Mouse (Mus musculus): ENCODE results near the gene Rab3il1. TPM values are rescaled to one million over a fixed set of nuclear protein-coding genes. Genes with fewer than 3 reads are reported as not detected.
A peak's percentile ranks its signal among the peaks of the same experiment; 100 is the strongest.

Rab3il1 gene
- polyA plus RNA-seq, 1 experiment = 90.9 TPM

DNA sequence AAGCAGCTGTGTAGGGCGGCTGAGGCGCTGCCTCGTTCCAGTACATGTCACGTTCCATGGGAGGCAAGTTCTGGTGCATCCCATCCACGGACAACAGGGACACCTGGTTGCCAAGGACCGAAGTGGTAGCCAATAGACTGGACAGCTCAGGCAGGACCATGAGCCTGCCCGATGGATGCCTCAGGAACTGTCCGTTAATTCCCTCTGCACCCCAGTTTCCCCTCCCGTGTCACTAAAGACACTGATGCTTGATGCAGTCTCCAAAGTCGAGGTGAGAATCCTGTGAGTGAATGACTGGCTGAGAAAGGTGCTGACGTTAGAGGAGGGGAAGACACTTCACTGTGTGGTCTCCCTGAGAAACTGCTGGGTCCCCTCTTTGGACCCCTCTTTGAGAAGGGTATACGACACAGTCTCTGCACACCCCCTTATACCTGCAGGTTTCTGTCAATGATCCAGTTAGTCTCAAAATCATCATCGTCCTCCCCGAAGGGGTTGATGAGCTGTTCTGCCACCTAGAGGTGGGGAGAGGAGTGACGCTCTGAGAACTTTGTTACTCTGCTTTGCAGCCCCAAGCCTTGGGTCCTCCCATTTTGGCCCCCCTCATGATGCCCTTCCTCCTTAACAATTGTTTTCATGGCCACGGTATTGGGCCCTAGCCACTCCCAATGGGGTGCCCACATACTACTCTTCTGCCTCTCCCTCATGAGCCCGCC lies 12.1 kb upstream of the Rab3il1 start:
- TF ChIP-seq GATA1 (IDR thresholded peaks at IDR 0.05; ENCODE audit: low read length) (no peak), TAL1 (IDR thresholded peaks at IDR 0.05; ENCODE audit: low read length) (no peak)
- peak overlapping the region; percentile 25 for H3K4me3 ChIP-seq (replicated peaks)
- peaks cover 86% of the 10 kb centered on the region for H3K4me1 ChIP-seq (ENCODE audit: control insufficient read depth)
- H3K9me3 ChIP-seq (ENCODE audit: control insufficient read depth, low read length) = no peaks in the 10 kb centered on the region
- H3K27me3 ChIP-seq (ENCODE audit: control insufficient read depth) = no peaks in the 10 kb centered on the region; the same call in 1 of the 2 replicates
- peaks cover 39% of the 10 kb centered on the region for H3K36me3 ChIP-seq (ENCODE audit: control insufficient read depth)

DNA sequence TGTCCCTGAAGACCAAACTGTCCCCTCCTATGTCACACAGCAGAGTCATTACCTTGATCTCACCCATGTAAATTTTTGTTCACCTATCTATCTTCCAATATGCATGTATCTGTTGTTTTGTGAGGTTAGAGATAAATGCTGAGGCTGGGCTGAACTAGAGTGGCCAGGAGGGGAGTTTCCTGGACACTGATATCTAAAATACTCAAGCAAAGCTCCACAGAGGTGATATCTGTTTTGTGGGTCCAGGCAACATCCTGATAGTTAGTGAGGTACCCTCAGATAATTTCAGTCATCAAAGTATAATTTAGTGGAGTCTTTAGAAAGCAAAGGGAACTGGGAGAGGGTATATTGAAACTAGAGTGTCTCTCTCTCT lies 11.6 kb upstream of the Rab3il1 start:
- Histone ChIP-seq H3K36me3 (ENCODE audit: control insufficient read depth) (peaks cover 33% of the 10 kb centered on the region), H3K4me1 (ENCODE audit: control insufficient read depth) (peaks cover 80% of the 10 kb centered on the region), H3K27me3 (ENCODE audit: control insufficient read depth) (no peaks in the 10 kb centered on the region), H3K4me3 (replicated peaks) (peak overlapping the region; percentile 25), H3K9me3 (ENCODE audit: control insufficient read depth, low read length) (no peaks in the 10 kb centered on the region)
- no peak for TF ChIP-seq TAL1 (IDR thresholded peaks at IDR 0.05; ENCODE audit: low read length)
- no peak for TF ChIP-seq GATA1 (IDR thresholded peaks at IDR 0.05; ENCODE audit: low read length)

DNA sequence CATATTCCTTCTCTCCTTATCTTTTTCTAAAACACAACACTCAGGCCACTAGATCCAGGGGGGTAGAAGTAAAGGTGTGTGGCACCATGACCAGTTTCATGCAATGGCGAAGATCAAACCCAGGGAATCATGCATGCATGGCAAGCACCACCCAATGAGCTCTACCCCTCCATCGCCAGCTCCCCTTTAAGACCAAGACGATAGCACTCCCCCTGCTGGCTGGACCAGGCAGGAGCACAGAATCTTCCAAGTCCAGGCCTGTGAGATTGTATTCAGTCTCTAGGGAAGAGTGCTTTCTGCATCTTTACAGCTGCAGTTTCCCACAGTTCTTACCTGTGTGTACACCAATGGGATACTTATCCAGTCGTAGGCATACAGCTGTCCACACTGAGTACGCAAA lies 10.2 kb upstream of the Rab3il1 start:
- no peak overlapping the region for H3K4me3 ChIP-seq (replicated peaks)
- no peak for TF ChIP-seq TAL1 (IDR thresholded peaks at IDR 0.05; ENCODE audit: low read length)
- no peak for TF ChIP-seq GATA1 (IDR thresholded peaks at IDR 0.05; ENCODE audit: low read length)
- peaks cover 19% of the 10 kb centered on the region for H3K36me3 ChIP-seq (ENCODE audit: control insufficient read depth)
- H3K9me3 ChIP-seq (ENCODE audit: control insufficient read depth, low read length) = no peaks in the 10 kb centered on the region
- peaks cover 69% of the 10 kb centered on the region for H3K4me1 ChIP-seq (ENCODE audit: control insufficient read depth)
- H3K27me3 ChIP-seq (ENCODE audit: control insufficient read depth) = no peaks in the 10 kb centered on the region

DNA sequence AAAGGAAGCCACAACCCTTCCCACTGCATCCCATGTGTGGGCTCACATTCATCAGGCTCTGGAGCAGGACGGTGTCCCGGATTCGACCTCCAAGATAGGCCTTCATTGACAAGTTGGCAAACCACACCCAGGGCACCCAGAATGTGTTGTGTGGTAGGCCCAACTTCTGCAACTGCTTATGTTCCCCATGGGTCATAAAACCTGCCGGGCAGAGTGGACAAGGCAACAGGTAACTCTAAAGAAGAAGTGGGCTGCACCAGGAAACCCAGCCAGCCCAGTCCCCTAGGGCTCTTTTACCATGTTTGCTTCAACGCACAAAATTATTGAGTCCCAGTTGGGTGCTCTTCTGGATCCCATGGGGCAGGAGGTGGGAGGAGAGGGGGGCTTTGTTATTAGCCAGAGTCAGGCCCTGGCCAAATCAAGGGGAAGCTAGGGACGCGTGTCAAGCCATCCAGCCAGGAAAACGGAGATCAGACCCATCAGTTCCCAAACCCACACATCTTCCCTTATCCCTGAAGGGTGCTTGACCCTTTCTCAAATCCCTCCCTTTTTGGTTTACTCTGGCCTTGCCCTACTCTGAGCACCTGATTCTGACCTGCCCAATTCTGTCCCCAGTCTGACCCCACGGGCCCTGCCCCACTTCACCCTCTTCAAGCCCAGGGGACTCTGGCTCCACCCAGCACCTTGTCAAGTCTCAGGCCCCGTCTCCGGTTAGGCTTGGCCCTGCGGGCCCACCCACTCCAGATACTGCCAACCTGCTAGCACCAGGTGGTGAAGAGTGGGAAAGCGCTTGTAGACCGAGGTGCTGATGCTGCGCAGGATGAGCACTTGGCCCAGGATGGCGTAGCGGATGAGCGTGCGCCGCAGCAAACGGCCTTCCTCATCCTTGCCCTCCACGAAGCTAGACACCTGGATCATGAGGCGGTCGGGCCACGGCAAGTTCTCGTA lies 9.2 kb upstream of the Rab3il1 start:
- Histone ChIP-seq H3K27me3 (ENCODE audit: control insufficient read depth) (no peaks in the 10 kb centered on the region), H3K9me3 (ENCODE audit: control insufficient read depth, low read length) (no peaks in the 10 kb centered on the region), H3K4me3 (replicated peaks) (peak overlapping the region; percentile 40), H3K36me3 (ENCODE audit: control insufficient read depth) (peaks cover 9% of the 10 kb centered on the region), H3K4me1 (ENCODE audit: control insufficient read depth) (peaks cover 66% of the 10 kb centered on the region)
- no peak for TF ChIP-seq GATA1 (IDR thresholded peaks at IDR 0.05; ENCODE audit: low read length)
- TF ChIP-seq TAL1 (IDR thresholded peaks at IDR 0.05; ENCODE audit: low read length) = no peak

DNA sequence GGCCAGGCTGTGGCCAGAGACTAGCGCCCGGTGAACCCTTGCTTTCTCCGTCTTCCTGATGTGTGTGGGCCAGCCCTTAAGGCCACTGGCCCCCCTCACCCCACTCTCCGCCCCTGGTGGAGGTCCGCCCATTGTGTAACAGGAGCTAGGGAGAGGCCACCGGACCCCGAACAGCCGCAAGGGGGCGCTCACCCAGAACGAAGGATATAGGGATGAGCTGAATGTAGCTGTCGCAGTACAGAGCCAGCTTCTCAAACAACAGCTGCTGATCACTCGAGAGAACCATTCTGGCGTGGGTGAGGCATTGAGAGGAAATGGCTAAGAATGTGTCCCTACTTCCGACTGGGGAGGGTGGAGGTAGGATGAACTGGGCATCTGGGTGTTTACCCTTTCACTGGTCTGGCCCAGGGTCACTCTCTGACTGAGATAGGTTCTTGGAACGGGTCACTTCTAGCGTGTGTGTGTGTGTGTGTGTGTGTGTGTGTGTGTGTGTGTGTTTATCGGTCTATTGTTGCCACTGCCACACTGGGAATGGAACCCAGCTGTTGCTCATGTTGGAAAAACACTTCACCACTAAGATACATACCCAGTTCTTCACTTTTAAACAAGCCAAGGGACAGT lies 8.3 kb upstream of the Rab3il1 start:
- no peaks in the 10 kb centered on the region; the same call in 1 of the 2 replicates for H3K27me3 ChIP-seq (ENCODE audit: control insufficient read depth)
- H3K36me3 ChIP-seq (ENCODE audit: control insufficient read depth) = peaks cover 1% of the 10 kb centered on the region
- peak overlapping the region; percentile 40 for H3K4me3 ChIP-seq (replicated peaks)

DNA sequence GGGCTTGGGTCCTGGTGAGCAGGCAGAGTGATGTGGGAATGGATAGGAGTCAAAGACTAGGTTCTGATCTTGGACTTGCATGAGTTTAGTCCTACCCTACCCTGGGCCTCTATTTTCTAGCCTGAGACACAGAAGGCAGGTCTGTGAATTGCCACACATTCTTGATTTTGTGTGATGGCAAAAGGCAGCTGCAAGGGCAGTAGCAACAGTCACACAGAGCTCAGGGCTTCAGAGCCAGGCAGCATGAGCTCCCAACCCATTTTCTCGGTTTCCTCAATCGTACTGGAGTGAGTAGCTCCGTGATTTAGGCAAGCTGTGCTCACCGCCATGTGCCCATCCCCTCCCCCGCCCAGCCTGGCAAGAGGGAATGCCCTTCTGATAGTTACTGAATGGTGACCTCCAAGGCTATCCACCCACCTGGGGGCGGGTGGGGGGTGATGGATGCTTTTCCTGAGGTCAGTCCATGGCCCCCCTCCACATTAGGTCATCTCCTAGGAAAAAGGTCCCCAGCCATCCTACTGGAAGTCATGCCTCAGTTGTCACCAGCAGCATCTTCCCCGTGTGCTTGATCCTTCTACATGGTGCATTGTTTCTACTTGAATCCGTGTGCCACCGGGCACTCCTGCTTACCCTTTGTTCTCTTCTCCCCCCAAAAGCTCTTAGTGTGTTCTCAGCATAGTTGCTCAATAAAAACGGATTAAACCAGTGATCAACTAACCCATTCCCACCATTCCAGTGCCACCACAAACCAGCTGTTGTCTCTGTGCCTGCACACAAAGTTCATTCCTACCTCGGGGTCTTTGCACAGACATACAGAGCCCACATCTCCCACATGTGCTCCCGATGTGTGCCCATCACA lies 4.0 kb upstream of the Rab3il1 start:
- H3K36me3 ChIP-seq (ENCODE audit: control insufficient read depth) = peaks cover 3% of the 10 kb centered on the region; the same call in 1 of the 2 replicates
- peaks cover 24% of the 10 kb centered on the region for H3K4me1 ChIP-seq (ENCODE audit: control insufficient read depth)
- peaks cover 4% of the 10 kb centered on the region for H3K9me3 ChIP-seq (ENCODE audit: control insufficient read depth, low read length)
- no peak overlapping the region for H3K4me3 ChIP-seq (replicated peaks)
- H3K27me3 ChIP-seq (ENCODE audit: control insufficient read depth) = no peaks in the 10 kb centered on the region; the same call in 1 of the 2 replicates
- TF ChIP-seq GATA1 (IDR thresholded peaks at IDR 0.05; ENCODE audit: low read length) (no peak), TAL1 (IDR thresholded peaks at IDR 0.05; ENCODE audit: low read length) (no peak)

More for the DNA sequence above, 8.3 kb upstream of the Rab3il1 start:
- Histone ChIP-seq H3K4me1 (ENCODE audit: control insufficient read depth) (peaks cover 58% of the 10 kb centered on the region), H3K9me3 (ENCODE audit: control insufficient read depth, low read length) (no peaks in the 10 kb centered on the region)
- no peak for TF ChIP-seq GATA1 (IDR thresholded peaks at IDR 0.05; ENCODE audit: low read length)
- TF ChIP-seq TAL1 (IDR thresholded peaks at IDR 0.05; ENCODE audit: low read length) = no peak

DNA sequence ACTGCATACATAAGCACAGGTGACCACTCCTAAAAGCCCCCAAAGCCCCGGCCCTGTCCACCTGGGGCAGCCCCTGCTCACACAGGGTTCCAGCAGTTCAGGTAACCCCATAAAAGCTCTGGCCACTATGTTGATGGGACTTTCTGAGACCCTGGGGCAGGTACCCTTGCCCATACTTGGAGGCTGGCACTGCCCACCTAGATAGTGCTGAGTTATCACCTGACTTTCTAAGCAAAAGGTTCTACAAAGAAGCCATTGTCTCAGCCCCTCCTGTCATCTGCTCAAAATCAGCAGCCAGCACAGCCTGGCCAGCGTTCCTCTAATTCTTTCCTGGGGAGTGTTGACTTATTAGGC lies 3.4 kb upstream of the Rab3il1 start:
- H3K27me3 ChIP-seq (ENCODE audit: control insufficient read depth) = no peaks in the 10 kb centered on the region; the same call in 1 of the 2 replicates
- H3K9me3 ChIP-seq (ENCODE audit: control insufficient read depth, low read length) = peaks cover 8% of the 10 kb centered on the region
- TF ChIP-seq TAL1 (IDR thresholded peaks at IDR 0.05; ENCODE audit: low read length) (no peak), GATA1 (IDR thresholded peaks at IDR 0.05; ENCODE audit: low read length) (no peak)
- H3K36me3 ChIP-seq (ENCODE audit: control insufficient read depth) = peaks cover 3% of the 10 kb centered on the region; the same call in 1 of the 2 replicates
- H3K4me1 ChIP-seq (ENCODE audit: control insufficient read depth) = peaks cover 18% of the 10 kb centered on the region
- no peak overlapping the region for H3K4me3 ChIP-seq (replicated peaks)

Data from erythroblast, embryonic 14.5 days (primary cell).